Mouse (Mus musculus) bone marrow macrophage, adult 2 months (primary cell): ENCODE measurements around the gene Kif3a. TPM values are rescaled to one million over a fixed set of nuclear protein-coding genes. Genes with fewer than 3 reads are reported as not detected.
"Not testable (repeated sequence)": the region's sequence is repeated elsewhere in the genome, so short reads cannot be mapped to it uniquely, and the experiment has no call there.

Experiments used
- H3K27ac ChIP-seq: 2 replicates; pipeline ENCODE4 v1.5.1; 2012; ENCODE audit warnings: low read depth, low read length; ENCODE audit not compliant: insufficient read depth
- H3K4me1 ChIP-seq: 2 replicates; pipeline ENCODE4 v1.6.1; 2012; ENCODE audit warnings: low read length; ENCODE audit not compliant: control insufficient read depth, insufficient read depth
- H3K4me3 ChIP-seq: 2 replicates; pipeline ENCODE4 v1.5.1; 2012; ENCODE audit warnings: mild to moderate bottlenecking, low read length, moderate library complexity; ENCODE audit not compliant: insufficient read depth
- CTCF ChIP-seq: IDR thresholded peaks from 2 replicates; pipeline ENCODE4 v1.5.1; 2012; ENCODE audit warnings: low read depth, mild to moderate bottlenecking, low read length, moderate library complexity
- POLR2A ChIP-seq: IDR thresholded peaks from 2 replicates; pipeline ENCODE4 v1.6.1; 2012; ENCODE audit warnings: mild to moderate bottlenecking, low read depth, low read length, borderline replicate concordance
- polyA plus RNA-seq: library from polyadenylated mRNA; stranded (reverse); fragments of >200 nt; gene quantifications from 2 replicates; pipeline ENCODE4 v1.2.4, GENCODE M21; 2012; ENCODE audit not compliant: missing spikeins, insufficient read depth, insufficient read length

The Kif3a gene
- polyA plus RNA-seq, 1 experiment: 31.9 TPM

DNA sequence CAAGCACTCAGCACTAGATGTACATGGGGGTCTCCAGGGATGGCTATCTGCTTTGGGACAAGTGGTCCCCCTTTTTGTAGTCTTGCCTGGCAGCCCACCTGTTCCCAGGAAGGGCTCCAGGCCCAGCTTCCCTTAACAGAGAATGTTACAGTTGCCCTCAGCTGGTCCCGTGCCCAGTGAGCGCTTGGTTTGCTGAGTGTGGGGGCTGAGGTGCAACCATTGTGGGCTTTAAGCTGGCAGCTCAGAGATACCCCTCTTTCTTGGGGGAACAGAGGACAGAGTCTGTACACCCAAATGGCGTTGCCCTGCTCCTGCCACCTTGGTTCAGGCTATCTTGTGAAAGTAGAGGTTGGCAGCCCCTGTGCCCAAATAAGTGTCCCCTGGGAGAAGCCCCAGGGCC is 26.8 kb upstream of the Kif3a start:
- no peak for TF ChIP-seq CTCF
- no peak for TF ChIP-seq POLR2A
- H3K4me3 ChIP-seq: no peak overlapping the region
- peaks cover 10% of the 10 kb centered on the region for H3K4me1 ChIP-seq
- no peak overlapping the region for H3K27ac ChIP-seq

DNA sequence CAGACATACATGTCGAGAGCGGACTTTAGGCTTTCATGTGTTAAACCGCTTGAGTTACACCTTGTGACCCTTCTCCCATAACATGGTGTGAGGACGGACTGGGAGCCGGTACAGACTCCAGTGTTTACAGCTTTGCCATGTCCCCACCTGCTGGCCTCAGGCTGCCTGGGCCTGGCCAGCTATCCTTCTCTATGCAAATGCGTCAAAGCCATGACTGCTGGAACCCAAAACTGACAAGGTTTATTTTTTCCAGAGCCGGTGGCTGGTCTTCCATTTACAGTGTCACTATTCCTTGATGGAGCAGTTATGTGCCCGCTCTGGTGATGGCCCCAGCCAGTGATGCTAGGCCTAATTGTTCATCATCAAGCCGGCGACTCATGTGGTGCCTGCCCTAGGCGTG is 26.0 kb upstream of the Kif3a start:
- Histone ChIP-seq H3K4me3 (no peak overlapping the region), H3K4me1 (peaks cover 10% of the 10 kb centered on the region)
- TF ChIP-seq CTCF: no peak
- no peak for TF ChIP-seq POLR2A

GRCm38 (mm10) chr11:53543021-53543420 is 24.2 kb upstream of the Kif3a start:
- Histone ChIP-seq H3K27ac (no peak overlapping the region), H3K4me3 (no peak overlapping the region), H3K4me1 (peaks cover 6% of the 10 kb centered on the region; the same call in 1 of the 2 replicates)
- TF ChIP-seq CTCF (no peak), POLR2A (no peak)

More for the DNA sequence above, 26.0 kb upstream of the Kif3a start:
- no peak overlapping the region for H3K27ac ChIP-seq

GRCm38 (mm10) chr11:53546271-53546670 is 20.9 kb upstream of the Kif3a start:
- Histone ChIP-seq H3K4me3 (no peak overlapping the region), H3K4me1 (no peaks in the 10 kb centered on the region), H3K27ac (no peak overlapping the region)
- TF ChIP-seq CTCF (no peak), POLR2A (no peak)

- Histone ChIP-seq H3K4me1 (no peaks in the 10 kb centered on the region), H3K4me3 (no peak overlapping the region), H3K27ac (no peak overlapping the region)
- TF ChIP-seq CTCF (no peak), POLR2A (no peak)
Observed at GRCm38 (mm10) chr11:53547566-53547965, 19.6 kb upstream of the Kif3a start.

GRCm38 (mm10) chr11:53548036-53548605 is 19.1 kb upstream of the Kif3a start:
- no peak overlapping the region for H3K4me3 ChIP-seq
- H3K4me1 ChIP-seq: no peaks in the 10 kb centered on the region
- H3K27ac ChIP-seq: no peak overlapping the region
- no peak for TF ChIP-seq POLR2A

GRCm38 (mm10) chr11:53550714-53551113 is 16.5 kb upstream of the Kif3a start:
- no peak overlapping the region for H3K27ac ChIP-seq
- TF ChIP-seq POLR2A: no peak
- TF ChIP-seq CTCF: no peak
- H3K4me3 ChIP-seq: no peak overlapping the region
- H3K4me1 ChIP-seq: no peaks in the 10 kb centered on the region

GRCm38 (mm10) chr11:53551754-53552153 is 15.4 kb upstream of the Kif3a start:
- Histone ChIP-seq H3K4me3 (no peak overlapping the region), H3K27ac (no peak overlapping the region), H3K4me1 (no peaks in the 10 kb centered on the region)
- TF ChIP-seq POLR2A: no peak

DNA sequence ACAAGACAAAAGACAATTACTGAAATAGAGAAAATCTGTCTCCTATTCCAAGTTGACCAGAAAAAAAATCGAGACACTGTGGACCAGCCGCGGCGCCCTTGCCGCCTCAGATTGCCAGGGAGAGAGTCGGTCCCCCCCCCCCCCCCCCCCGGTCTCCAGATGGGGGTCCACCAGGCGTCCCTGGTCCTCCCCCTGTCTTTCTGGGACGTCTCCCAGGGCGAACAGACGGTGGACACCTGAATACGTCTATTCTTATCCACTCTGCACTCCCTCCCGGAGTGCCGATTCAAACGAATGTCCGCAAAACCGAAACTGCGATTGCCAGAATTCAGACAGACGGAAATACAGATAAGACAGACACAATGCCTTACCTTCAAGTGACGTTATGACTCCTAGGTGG is 10.7 kb upstream of the Kif3a start:
- not testable (repeated sequence) for H3K4me1 ChIP-seq, H3K4me3 ChIP-seq, H3K27ac ChIP-seq

DNA sequence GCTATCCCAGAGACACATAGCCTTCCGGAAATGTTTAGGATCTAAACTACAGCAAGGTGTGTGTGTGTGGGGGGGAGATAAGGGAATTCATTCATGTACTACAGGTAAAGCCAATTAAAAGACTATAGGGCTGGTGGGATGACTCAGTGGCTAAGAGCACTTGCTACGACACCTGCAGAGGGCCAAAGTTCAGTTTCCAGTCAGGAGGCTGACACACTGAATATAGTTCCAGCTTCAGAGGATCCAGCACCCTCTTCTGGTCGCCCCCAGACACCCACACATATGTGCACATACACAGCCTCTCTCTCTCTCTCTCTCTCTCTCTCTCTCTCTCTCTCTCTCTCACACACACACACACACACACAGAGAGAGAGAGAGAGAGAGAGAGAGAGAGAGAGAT is 9.2 kb upstream of the Kif3a start:
- H3K4me1 ChIP-seq: peaks cover 20% of the 10 kb centered on the region
- not testable (repeated sequence) for H3K4me3 ChIP-seq, H3K27ac ChIP-seq

- peak overlapping the region; percentile 73; the same call in 1 of the 2 replicates for H3K27ac ChIP-seq
- H3K4me3 ChIP-seq: not testable (repeated sequence)
Observed at GRCm38 (mm10) chr11:53559980-53560379, 7.2 kb upstream of the Kif3a start.

More at GRCm38 (mm10) chr11:53559980-53560379, 7.2 kb upstream of the Kif3a start:
- H3K4me1 ChIP-seq: peaks cover 32% of the 10 kb centered on the region
